Mouse (Mus musculus) layer of hippocampus, postnatal 14 days (tissue): Measurements from ENCODE around the gene Elovl7. TPM values are rescaled to one million over a fixed set of nuclear protein-coding genes. Genes with fewer than 3 reads are reported as not detected.

Source experiments
- total RNA-seq, 2 experiments: library from RNA; stranded (reverse); gene quantifications; 2 replicates each; pipeline ENCODE4 v1.2.3; 2021

Elovl7 gene
- total RNA-seq, 2 experiments from 2014 or later, result 13.9 to 14.8 TPM

Other genes starting within 250 kb of the Elovl7 start
- 10 to 100 TPM; 50.5 to 54.2 TPM for gene Smim15, start 170.0 kb upstream of the Elovl7 start, total RNA-seq
- 10 to 100 TPM; 24.2 to 24.5 TPM for gene Ndufaf2, start 55.8 kb upstream of the Elovl7 start, total RNA-seq
- 10 to 100 TPM; 20.0 to 25.3 TPM for gene Ercc8, start 55.7 kb upstream of the Elovl7 start, total RNA-seq
- 1 to 10 TPM; 1.8 TPM for gene Depdc1b, start 101.9 kb downstream of the Elovl7 start, total RNA-seq
- 10 to 100 TPM; 72.4 to 79.0 TPM for gene Pde4d, start 235.5 kb downstream of the Elovl7 start, total RNA-seq